Mouse (Mus musculus): Measurements from ENCODE around the gene Rapgefl1. TPM values are rescaled to one million over a fixed set of nuclear protein-coding genes. Genes with fewer than 3 reads are reported as not detected.

Rapgefl1 gene
- total RNA-seq, 4 experiments from 2014 or later: 171 to 203 (median 197) TPM

Other genes starting within 250 kb of the Rapgefl1 start
- gene Ormdl3, start 249.4 kb upstream of the Rapgefl1 start, total RNA-seq (2022): 10 to 100 TPM; 43.4 to 57.6 (median 48.9) TPM
- not detected for gene Lrrc3c, start 238.5 kb upstream of the Rapgefl1 start, total RNA-seq (2022)
- 10 to 100 TPM; 12.1 to 20.0 (median 14.9) TPM for gene Gm12355, start 211.1 kb upstream of the Rapgefl1 start, total RNA-seq (2022)
- under 1 TPM in 1 of 4 experiments, not detected in 3; 0.27 TPM for gene Gsdma3, start 210.4 kb upstream of the Rapgefl1 start, total RNA-seq (2022)
- not detected for gene Gsdma2, start 190.0 kb upstream of the Rapgefl1 start, total RNA-seq (2022)
- gene Gsdma, start 172.4 kb upstream of the Rapgefl1 start, total RNA-seq (2022): under 1 TPM in 1 of 4 experiments, not detected in 3; 0.22 TPM
- 100 to 1,000 TPM; 115 to 128 (median 124) TPM for gene Psmd3, start 154.2 kb upstream of the Rapgefl1 start, total RNA-seq (2022)
- not detected for gene Csf3, start 135.5 kb upstream of the Rapgefl1 start, total RNA-seq (2022)
- gene Med24, start 107.3 kb upstream of the Rapgefl1 start, total RNA-seq (2022): 100 to 1,000 TPM; 118 to 162 (median 138) TPM
- 100 to 1,000 TPM; 919 to 985 (median 938) TPM for gene Thra, start 96.1 kb upstream of the Rapgefl1 start, total RNA-seq (2022)
- gene Nr1d1, start 61.5 kb upstream of the Rapgefl1 start, total RNA-seq (2022): 10 to 100 TPM; 86.6 to 99.6 (median 92.7) TPM
- 100 to 1,000 TPM; 140 to 201 (median 177) TPM for gene Msl1, start 41.3 kb upstream of the Rapgefl1 start, total RNA-seq (2022)
- 10 to 100 TPM; 50.5 to 64.9 (median 59.4) TPM for gene Casc3, start 31.9 kb upstream of the Rapgefl1 start, total RNA-seq (2022)
- gene Wipf2, start 26.9 kb downstream of the Rapgefl1 start, total RNA-seq (2022): 10 to 100 TPM; 69.4 to 86.8 (median 80.7) TPM
- 1 to 10 TPM in 1 of 4 experiments, under 1 TPM in 3; 0.36 to 1.2 (median 0.44) TPM for gene Cdc6, start 71.0 kb downstream of the Rapgefl1 start, total RNA-seq (2022)
- 10 to 100 TPM; 17.3 to 20.2 (median 19.4) TPM for gene Rara, start 91.0 kb downstream of the Rapgefl1 start, total RNA-seq (2022)
- gene Gjd3, start 146.2 kb downstream of the Rapgefl1 start, total RNA-seq (2022): 1 to 10 TPM in 2 of 4 experiments, not detected in 2; 1.4 to 1.6 TPM
- gene Top2a, start 187.4 kb downstream of the Rapgefl1 start, total RNA-seq (2022): 1 to 10 TPM in 2 of 4 experiments, under 1 TPM in 2; 0.62 to 2.4 (median 1.2) TPM
- 10 to 100 TPM; 69.7 to 86.8 (median 75.2) TPM for gene Igfbp4, start 204.5 kb downstream of the Rapgefl1 start, total RNA-seq (2022)